Mouse (Mus musculus) liver, postnatal 0 days (tissue): ENCODE data around the gene Nav2.

Experiments
- CTCF ChIP-seq: sonication (generic); IDR thresholded peaks from 2 replicates; pipeline ENCODE4 v1.5.1; 2016; ENCODE audit warnings: antibody characterized with exemption, low read depth
- EP300 ChIP-seq: IDR thresholded peaks from 2 replicates; pipeline ENCODE4 v1.6.1; 2016; ENCODE audit warnings: antibody characterized with exemption, low read depth, mild to moderate bottlenecking

DNA sequence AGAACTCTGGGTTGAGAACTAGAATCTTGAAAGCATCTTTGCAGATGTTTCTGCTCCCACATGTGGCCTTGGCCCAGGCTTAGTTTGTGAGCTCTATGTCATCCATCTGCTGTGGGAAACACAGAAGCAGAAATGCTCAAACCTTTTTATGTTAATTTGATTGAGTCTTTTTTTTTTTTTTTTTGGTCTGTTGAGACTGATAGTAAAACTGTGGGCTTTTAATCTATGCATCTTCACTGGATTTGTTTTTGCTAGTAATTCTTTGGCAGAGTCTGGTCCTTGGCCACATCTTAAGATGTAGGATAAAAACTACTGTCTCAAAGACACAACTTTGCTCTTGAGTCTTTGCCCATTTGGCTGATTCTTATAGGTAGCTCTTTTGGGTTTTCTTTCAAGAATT lies 2.6 kb downstream of the Nav2 start:
- TF ChIP-seq CTCF, result no peak
- TF ChIP-seq EP300, result no peak
